Mouse (Mus musculus): ENCODE measurements around the gene Ralbp1.

- TF ChIP-seq POLR2A (IDR thresholded peaks at IDR 0.05; ENCODE audit: control insufficient read depth, low read depth, low read length) = no peak
- no peak for TF ChIP-seq CTCF (IDR thresholded peaks at IDR 0.05; ENCODE audit: control insufficient read depth, insufficient read depth, insufficient replicate concordance, low read depth, low read length)
These were observed 21.8 kb downstream of the Ralbp1 start for GRCm38 (mm10) chr17:65863830-65864229.
